Mouse (Mus musculus) retina, adult 2 months (tissue): ENCODE data around the gene Tlk1.

Experiments
- DNase-seq: peaks from one replicate; pipeline ENCODE4 v3.0.0-alpha.2; 2012; ENCODE audit warnings: low read depth, low spot score

The Tlk1 gene

DNA sequence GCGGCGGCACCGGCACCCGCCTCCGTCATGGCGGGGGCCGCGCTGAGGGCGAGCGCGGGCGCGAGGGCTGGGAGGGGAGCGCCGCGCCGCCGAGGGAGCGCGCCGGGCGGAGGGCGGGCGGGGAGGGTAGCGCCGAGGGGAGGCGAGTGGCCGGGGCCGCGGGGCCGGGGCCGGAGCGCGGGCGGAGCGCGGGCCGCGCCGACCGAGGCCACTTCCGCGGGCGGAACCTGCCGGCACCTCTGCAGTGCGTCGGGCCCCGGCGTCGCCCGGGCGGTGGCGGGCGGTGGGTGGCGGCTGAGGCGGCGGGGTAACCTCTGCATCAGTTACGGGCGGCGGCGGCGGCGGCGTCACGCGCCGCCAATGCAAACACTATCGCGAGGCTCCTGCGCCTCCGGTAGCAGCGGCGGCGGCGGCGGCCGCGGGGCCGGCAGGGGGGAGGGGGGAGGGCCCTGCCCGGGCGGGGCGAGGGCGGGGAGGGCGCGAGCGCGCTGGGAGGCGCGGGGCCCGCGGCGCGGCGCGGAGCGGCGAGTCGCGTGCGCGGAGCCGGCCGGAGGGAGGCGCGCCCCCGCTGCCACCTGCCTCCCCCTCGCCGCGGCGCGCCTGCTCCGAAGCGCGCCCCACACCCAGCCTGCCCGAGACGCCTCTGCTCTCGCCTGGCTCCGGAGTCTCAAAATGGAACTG lies at the start of gene Tlk1:
TSS of gene Tlk1 (minus strand) at position 358 of the 681 bp plus-strand sequence.
- peak; percentile 70 for DNase-seq

DNA sequence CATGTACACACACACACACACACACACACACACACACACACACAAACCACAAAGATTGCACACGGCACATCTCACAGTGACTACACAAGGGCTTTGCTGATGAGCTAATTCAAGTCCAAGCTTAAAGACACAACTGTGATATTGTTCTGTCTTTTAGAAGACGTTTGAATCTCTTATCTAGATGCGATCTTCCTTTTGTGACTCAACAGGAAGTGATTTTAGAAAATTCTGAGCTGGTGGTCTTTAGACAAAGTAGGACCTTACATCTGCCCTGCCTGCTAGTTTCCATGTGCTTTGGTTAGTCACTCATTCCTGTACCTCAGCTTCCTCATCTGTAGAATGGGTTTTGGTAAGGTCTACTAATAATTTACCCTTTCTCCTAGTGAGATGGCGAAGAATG lies 49.6 kb upstream of the Tlk1 start:
- no peak for DNase-seq

DNA sequence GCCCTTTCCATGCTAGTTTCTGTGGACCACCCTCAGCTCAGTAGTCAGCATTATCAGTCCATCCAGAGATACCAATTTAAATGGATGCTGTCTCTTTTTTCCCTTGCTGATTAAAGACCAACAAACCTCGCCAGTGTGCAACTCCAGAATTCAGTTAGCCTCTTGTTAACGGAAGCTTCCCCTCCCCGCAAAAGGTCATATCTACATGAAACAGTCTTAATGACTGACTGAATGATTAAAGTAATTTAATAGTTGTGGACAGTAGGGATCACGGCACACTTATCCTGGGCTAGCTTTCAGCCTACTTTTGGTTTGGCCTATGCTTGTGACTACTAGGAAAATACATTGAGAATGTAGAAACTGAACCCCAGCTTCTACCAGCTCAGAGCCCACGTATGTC lies 47.6 kb upstream of the Tlk1 start:
- DNase-seq, result no peak

DNA sequence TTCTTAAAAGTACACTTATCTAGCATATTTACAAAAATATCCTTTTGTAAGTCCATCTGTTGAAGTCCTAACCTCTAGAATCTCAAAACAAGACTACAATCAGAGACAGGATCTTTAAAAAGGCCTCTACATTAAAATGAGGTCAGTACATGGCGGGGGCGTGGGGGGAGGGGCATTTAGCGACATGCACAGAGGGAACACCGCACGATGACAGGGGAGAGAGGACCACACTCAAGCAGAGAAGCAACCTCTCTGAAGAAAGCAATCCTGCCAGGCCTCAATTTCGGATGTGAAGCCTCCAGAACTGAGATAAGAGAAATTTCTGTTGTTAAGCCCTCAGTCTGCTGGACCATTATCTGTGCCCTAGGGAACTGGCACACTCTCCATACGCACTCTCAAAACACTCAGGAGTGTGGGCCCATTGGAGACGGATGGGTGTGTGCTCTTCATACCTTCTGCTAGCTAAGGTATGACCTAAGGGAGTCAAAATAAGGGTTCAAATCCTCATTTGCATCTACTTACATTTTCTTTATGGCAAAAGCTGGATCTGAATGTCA lies 46.0 kb upstream of the Tlk1 start:
- no peak for DNase-seq

DNA sequence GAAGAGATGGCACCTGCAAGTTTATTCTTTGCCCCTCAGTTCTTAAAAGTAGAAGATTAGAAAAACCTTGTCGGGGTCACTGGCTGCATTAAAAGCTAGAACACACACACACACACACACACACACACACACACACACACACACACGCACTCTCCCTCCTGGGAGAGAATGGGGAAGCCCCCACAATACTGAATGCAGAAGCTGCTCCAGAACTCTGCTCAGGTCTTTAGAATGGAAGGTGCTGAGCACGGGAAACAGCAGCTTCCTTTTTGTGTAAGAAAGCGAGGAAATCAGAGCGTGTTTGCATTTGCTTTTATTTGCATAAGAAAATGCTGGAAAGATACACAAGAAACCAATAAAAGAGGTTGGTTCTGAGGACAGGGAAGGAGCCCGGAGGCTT lies 45.3 kb upstream of the Tlk1 start:
- DNase-seq, result no peak

DNA sequence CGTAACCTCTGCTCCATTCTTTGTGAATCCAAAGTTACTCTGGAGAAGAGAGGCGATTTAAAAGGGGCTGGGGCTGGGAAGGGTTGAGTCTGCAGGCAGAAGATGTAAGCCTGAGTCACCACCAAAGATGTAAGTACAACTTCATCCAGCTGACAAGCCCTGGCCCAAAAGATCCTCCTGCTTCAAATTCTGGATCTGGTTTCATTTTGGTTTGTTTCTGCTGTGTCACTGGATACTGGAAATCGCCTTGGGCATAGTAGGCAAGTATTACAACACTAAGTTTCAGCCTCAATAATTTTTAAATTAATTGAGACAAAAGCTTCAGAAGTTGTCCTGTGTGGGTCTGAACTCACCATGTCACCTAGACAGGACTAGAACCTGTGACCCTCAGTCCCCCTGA lies 43.6 kb upstream of the Tlk1 start:
- DNase-seq, result no peak

DNA sequence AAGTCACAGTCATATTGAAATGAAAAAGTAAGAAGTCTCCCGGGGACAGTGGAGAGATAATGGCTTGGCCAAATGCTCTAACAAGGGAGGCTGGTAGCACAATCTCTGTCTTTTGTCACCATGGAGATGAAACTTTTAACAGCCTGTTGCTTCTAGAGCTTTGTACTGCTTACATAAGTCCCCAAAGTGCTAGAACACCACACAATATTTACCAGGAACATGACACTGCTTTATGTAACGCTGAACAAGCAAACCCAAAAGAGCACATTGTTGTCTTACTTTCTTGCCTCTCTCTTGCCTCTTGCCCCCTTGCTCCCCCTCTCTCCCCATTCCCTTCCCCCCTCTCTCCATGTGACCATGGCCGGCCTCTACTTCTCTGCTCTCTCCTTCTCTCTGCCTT lies 41.7 kb upstream of the Tlk1 start:
- DNase-seq, result no peak

DNA sequence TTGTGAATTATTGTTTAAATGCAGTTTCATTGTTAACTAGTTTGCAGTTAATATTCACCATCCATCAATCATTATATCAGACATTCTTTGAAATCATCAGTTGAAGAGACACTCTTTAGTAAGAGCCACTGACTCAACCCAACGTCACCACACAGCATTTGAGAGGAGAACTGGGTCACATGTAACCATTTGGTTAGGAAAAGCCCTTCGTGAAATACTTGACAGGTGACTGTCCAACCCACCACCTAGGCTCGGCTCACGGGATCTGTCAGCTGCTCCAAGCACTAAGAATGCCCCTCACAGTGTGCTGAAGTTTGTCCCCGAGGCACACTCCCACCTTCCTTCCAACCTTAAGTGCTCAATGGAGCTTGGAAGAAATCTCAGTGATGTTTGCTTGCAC lies 37.4 kb upstream of the Tlk1 start:
- DNase-seq, result no peak

DNA sequence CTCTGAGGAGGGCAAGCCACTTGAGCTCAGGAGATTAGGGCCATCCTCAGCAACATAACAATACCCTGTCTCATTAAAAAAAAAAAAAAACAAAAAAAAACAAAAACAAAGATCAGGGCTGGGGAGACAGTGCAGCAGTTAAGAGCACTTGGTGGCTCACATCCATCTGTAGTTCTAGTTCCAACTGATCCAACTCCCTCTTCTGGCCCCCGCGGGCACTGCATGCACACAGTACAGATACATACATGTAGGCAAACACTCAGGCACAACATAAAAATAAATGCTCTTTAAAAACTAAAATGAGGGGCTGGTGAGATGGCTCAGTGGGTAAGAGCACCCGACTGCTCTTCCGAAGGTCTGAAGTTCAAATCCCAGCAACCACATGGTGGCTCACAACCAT lies 34.2 kb upstream of the Tlk1 start:
- no peak for DNase-seq

DNA sequence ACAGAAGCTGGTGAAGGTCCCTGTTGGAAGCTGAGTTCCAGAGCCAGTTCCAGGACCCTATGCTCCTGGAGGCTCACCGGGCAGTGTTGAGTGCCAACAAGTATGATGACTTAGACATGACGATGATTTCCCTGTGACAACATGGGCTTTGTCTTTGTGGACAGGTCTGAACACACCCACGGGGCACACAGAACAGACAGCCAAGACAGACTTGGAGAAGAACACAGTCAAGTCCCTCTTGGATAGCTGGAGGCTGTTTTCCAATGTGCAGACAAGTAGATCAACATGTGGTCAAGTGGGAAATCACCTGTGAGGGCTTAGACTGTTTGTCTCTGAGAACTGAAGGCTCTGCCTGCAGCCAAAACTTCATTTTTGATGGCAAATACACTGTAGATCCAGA lies 31.4 kb upstream of the Tlk1 start:
- DNase-seq, result no peak

DNA sequence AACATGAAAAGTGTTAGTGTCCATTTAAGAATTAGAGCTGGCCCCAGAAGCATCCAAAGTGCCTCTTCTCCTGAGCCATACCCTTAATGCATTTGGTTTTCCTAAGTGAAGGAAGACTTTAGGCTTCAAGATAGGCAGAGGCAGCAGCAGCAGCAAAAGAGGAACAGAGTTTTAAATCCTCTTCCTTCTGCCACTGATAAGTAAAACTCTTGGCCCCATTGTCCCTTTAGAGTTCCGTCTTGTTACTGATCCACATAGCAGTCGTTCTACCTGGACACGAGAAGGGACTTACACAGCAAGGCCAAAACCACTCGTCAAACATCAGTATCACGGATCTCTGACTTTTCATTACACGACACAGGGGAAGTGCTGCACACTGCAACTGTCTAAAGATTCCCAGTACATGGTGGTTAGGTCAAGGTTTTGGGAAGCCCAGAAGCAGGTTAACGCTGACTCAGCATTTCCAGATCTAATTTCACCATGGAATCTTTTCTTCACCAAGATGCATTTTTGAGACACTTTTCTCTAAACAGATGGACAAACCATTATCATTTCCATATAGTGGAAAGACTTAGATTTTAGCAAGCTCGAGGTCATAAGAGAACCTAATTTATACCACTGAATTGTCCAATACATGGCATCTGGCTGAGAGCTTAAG lies 28.8 kb upstream of the Tlk1 start:
- DNase-seq, result no peak

DNA sequence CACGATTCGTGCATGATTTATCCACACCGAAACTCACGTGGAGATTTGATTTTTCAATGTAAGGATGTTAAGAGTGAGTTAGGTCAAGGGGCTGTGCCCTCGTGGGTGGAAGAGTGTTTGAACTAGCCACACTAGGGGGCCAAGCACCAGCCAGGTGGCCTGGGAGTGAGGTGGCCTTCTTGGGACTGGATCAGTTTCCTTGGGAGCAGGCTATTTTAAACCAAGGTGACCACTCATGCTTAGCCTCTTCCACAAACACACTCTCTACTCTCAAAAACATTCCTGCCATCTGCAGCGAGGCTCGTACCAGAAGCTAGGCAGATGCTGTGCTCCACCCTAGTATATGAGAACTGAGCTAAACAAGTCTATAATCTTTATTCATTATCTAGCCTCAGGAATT lies 27.8 kb upstream of the Tlk1 start:
- DNase-seq, result no peak

DNA sequence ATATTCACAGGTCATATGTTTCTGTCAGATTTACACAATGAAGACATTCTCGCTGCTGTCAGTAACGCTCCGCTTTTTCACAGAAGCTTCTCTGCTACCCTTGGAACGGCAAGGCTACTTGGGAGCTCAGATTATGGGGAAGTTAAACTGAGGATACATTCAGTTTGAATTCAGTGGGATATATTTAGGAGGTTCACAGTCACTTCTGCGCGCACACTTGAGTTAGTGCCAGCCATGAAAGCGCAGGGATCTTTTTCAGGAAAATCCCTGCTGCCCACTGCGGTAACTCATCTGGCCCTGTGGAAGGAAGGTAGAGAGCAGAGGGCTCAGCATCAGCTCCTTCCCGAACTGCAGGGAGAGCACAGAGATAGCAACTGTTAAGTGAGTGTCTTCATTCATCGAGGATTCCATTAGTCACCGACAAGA lies 27.3 kb upstream of the Tlk1 start:
- DNase-seq, result no peak

DNA sequence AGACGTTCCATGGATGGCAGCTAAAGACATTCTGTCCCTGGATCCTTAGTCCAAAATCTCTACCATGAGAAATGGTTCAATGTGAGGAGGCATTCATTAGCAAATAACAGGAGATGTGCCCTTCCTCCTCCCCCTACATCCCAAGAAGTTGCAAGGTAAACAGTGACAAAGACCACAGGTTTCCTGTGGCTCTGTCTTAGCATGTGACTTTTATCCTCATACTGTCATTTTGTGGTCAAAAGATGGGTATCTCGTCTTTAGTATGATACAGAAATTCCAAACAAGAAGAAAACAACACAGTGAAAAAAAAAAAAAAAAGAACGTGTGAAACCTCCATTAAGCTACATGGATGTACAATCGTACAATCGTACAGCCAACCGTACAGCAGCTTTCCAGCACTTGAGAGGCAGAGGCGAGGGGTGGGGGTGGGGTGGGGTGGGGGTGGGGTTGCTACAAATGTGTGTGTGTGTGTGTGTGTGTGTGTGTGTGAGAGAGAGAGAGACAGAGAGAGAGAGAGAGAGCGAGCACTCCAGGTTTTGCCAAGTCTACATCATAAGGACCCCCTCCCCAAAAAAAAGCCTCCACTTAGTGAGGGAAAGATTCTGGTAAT lies 26.8 kb upstream of the Tlk1 start:
- DNase-seq, result no peak

DNA sequence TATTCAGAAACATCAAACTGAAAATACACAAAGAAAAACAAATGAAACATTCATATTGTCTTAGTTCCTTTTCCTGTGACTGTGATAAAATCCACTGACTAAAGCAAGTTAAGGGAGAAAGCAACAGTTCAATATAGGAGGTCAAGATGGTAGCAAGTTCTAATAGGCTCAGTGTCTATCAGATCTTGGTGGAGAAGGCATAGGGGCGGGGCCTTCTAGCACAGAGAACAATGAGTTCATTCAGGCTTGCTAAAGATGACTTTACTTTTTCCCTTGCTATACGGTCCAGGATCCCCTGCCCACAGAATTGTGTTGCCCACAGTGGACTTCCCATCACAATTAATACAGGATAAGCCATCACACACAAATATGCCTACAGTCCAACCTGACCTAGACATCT lies 20.3 kb upstream of the Tlk1 start:
- DNase-seq, result no peak

DNA sequence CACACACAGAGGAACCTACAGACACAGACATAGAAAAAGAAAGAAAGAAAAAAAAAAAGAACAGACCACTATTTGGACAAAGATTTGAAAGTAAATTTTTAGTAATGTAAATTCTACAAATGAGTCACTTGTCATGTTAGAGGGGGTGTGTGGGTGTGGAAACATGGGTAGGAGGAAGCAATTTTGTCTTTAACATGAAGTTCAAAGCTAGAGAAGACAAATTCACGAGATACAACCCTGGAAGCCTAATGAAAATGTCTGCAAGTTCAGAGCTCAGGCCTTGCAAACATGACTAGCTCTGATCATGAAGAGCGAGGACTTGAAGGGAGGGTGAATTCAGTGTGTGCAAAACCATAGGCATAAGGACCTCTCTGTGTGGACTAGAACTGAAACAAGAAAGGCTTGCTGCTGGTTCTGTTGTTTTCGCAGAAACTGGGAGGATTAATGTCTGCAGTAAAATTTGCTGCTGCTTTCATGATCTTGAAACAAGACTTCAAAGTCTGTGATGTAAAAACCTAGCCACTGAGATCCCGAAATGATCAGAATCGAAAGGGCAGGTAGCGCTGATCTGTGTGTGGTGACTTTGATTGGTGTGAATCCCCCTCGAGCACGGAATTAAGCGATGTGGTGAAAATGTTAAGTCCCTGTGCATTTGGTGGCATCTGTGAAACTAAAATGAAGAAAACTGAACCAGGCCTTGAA lies 19.3 kb upstream of the Tlk1 start:
- DNase-seq, result no peak

DNA sequence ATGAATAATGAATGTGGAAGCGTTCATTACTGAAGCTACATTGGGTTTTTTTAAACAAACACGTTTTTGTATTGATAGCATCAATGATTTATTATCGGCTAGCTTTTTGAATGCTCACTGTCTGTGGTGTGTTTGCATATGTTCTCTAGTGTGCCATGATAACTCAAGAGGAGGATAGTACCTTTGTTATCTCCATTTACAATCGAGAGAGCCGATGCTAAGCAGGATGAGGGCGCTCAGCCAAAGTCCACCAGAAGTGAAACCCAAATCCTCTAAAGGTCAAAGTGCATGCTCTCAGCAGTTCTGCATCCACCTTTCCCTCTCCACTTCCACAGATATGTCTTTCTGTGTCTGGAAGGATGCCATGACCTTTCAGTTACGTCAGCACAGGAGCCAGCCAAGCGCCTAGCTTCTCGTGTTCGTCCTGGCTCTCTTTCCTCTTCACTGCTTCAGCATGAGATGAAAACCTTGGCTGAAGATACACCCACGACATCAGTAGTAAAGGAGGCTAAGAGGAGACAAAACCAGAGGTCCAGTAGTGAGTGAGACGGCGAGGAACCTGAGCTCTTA lies 16.6 kb upstream of the Tlk1 start:
- DNase-seq, result no peak

DNA sequence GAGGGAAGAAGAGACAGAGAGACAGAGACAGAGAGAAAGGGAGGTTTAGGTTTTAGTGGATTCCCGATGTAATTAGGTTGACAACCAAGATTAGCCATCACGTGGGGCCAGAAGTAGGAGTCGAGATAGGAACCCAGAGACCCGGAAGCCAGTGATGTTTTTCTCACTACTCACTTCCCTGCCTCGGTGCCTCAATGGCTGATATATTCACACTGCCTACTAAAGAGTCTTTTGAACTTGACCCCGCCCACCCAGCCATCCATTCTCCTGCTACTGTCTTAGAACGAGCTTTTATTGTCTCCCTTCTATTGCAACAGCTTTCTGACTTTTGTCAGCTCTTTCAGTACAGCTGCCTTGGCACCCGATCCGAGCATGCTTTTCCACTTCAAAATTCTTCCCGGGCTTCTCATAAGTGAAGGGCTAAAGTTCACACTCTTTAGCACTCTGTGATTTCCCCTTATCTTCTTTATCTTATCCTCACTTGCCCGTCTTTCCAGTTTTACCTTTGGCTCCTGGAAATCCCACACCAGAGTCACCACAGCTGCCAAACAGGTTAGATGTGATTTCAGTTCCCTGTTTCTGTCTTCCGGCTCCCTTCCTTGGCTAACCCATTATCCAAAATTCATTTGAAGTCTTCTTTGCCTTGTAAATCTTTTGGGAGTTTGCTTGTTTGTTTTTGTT lies 13.1 kb upstream of the Tlk1 start:
- DNase-seq, result no peak

DNA sequence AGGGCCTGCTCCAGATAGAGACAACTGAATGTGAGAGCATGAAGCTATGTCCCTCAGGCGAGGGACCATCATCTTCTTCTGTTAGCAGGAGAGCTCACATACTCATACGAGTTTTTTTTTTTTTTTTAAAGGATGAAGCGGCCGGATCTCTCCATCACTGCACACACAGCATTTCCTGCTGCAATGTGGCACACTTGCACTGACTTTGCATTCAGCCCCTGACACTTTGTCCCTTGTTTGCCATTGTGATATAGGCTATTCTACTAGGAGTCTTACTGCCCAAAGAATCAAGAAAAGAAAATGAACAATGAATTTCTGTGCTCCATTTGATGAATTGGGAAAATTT lies 10.8 kb upstream of the Tlk1 start:
- no peak for DNase-seq

DNA sequence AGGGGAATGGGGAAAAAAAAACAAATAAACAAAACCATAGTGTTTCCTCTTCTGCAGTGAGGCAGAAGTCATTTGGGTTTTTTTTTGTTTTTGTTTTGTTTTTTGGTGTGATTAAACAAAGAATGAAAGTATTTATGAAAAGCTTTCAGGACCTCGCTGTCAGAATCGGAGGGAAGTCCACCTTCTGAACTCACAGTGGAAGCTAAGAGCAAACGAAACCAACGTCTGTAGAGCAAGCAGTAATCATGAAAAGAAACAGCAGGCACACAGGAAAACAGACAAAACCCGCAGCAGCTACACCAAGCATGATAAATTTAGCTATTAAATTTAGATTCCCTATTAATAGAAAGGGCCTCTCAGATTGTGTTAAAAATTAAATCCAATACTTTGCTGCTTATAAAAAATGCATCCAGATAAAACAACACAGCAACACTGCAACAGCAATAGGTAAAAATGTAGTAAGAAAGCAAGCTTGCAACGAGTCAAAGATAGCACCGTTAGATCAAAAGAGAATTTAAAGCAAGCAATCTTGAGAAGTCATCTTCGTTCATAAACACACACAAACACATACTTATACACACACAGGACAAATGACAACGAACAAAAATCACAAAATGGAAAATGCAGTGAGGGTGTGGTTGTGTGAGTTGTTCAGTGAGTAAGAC lies 10.2 kb upstream of the Tlk1 start:
- DNase-seq, result no peak

DNA sequence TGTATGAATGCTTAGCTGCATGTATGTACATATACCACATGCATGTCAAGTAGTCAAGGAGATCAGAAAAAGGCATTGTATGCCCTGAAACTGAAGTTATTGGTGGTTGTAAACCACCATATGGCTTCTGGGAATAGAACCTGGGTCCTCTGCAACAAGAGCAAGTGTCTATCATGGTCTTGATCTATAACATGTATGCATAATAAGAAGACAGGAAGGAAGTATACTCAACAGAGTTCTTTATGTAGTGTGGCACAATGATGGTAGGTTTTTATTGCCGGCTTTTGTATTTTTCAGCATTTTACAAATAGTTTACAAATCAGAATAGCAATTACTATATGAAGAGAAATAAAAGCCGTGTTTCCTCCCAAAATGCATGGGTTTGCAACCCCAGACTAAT lies 9.7 kb upstream of the Tlk1 start:
- DNase-seq, result no peak
